Mouse (Mus musculus) mature B cell (primary cell): ENCODE data around the gene Imp4.

Experiments used
- in situ Hi-C: fragments of 300-500 bp; cut with MboI; formaldehyde crosslinking; loops from 2 replicates; pipeline ENCODE4 v1.14.3; 2019

Gene Imp4

GRCm38 (mm10) chr1:34439215-34439960 is at the start of gene Imp4, which contains the start of gene Ccdc115:
TSS of gene Imp4 (plus strand) at chr1:34439851.
TSS of gene Ccdc115 (minus strand) at chr1:34439672.
- in situ Hi-C loops = loop anchor here (25.0 kb wide), 1 partner anchor 423 kb away; no protein-coding TSS in a partner anchor

DNA sequence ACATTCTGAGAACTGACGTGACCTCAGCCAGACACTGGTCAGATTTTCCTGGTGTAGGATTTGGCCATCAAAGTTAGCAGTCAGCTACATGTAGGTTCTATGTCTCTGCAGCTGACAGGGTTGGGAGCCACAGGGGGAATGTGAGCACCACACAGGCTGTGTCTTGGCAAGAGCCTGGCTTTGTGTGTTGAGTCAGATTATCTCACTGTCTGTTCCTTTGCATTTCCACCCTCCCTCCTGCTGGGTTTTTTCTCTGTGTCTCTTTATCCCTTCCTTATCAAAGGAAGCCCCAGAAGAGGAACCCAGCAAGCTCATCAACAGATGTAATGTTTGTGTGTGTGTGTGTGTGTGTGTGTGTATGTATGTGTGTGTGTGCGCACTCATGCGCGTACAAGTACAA is 43.3 kb upstream of the Imp4 start:
- in situ Hi-C loops = no loop called here

DNA sequence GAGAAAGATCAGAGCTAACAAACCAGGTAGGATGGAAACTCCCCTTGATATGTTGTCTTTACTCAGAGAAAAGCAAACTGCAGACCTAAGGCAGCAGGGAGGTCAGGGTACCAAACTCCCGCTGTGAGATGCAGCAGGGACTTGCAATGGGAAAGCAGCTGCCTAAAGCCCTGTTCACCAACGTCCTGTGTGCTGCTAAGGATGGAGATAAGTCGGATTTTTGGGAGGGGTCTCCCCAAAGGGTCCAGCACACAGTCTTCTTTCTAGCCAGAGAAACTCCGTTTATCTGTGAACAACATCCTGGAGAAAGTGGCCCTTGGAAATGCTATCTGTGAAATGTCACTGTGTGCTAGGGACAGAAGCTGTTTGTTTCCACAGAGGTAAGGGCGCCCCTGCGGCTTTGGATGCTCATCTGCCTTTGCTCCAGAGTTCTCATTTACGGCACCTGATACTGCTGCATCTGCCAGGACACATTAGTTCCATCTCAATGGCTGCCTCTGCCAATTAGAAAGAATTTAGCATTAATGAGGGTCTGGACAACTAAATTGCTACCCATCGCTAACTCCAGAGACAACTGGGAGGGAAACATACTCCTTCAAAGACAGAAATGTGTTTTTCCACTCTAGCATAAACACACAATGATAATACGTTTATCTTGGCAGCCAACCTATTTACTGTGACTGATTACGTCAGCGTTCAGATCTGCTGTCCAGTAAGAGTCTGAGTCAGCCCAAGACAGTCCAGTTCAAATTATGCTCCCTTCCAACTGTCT is 40.3 kb upstream of the Imp4 start:
- in situ Hi-C loops = no loop called here

GRCm38 (mm10) chr1:34428466-34428865 is 11.2 kb upstream of the Imp4 start:
- in situ Hi-C loops = loop anchor here (25.0 kb wide), 1 partner anchor 434 kb away; no protein-coding TSS in a partner anchor

GRCm38 (mm10) chr1:34429281-34429680 is 10.4 kb upstream of the Imp4 start:
- in situ Hi-C loops = loop anchor here (25.0 kb wide), 1 partner anchor 433 kb away; no protein-coding TSS in a partner anchor

GRCm38 (mm10) chr1:34430981-34431380 is 8.7 kb upstream of the Imp4 start:
- in situ Hi-C loops = loop anchor here (25.0 kb wide), 1 partner anchor 431 kb away; no protein-coding TSS in a partner anchor

DNA sequence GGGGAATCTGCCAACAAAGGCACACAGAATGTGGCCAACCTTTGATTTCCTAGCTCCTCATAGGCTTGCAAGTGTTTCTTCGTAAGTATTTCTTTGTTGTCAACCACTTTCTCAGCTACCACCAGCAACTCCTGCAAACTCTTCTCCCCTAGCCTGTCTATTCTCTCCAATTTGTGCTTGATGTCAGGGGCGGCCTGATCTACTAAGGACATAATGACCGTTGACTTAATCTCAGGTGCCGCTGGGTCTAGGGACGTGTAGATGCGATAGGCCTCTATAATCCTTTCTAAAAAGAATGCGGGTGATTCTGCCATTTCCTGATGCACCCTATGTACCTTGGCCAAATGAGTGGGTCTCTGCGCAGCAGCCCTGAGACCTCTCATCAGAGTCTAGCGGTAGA is 8.2 kb upstream of the Imp4 start:
- in situ Hi-C loops = loop anchor here (25.0 kb wide), 1 partner anchor 431 kb away; no protein-coding TSS in a partner anchor

GRCm38 (mm10) chr1:34432411-34432775 is 7.3 kb upstream of the Imp4 start:
- in situ Hi-C loops = loop anchor here (25.0 kb wide), 1 partner anchor 430 kb away; no protein-coding TSS in a partner anchor

- in situ Hi-C loops = loop anchor here (25.0 kb wide), 1 partner anchor 429 kb away; no protein-coding TSS in a partner anchor
Observed at GRCm38 (mm10) chr1:34432776-34433481, 6.7 kb upstream of the Imp4 start.

- in situ Hi-C loops = loop anchor here (25.0 kb wide), 1 partner anchor 428 kb away; no protein-coding TSS in a partner anchor
Observed at GRCm38 (mm10) chr1:34433891-34434521, 5.6 kb upstream of the Imp4 start.

- in situ Hi-C loops = loop anchor here (25.0 kb wide), 1 partner anchor 428 kb away; no protein-coding TSS in a partner anchor
Observed at GRCm38 (mm10) chr1:34434660-34435160, 4.9 kb upstream of the Imp4 start.

DNA sequence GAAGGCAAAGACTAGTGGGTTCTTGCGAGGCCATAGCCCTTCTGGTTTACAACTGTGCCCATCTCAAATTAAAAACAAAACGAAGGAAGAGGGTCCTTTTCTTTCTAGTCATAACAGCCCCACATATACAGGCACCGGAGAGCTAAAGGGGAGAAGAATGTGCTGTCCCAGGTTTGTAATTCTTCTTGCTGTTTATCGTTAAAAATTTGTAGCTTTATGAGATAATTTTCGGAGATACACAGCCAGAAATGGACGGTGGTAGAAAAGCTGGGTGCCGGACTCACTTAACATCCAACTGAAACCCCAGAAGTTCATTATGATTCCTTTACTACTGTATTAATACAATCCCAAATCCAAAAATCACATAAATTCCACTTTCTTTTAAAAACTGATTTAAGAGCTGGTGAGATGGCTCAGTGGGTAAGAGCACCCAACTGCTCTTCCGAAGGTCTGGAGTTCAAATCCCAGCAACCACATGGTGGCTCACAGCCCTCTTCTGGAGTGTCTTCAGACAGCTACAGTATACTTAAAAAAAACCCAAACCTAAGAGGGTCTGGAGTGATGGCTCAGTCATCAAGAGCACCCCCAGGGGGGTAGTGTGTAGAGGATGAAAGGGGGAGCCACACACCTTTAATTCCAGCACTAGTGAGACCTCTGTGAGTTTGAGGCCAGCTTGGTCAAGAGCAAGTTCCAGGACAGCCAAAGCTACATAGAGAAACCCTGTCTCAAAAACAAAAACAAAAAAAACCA is 4.1 kb upstream of the Imp4 start:
- in situ Hi-C loops = loop anchor here (25.0 kb wide), 1 partner anchor 427 kb away; no protein-coding TSS in a partner anchor

GRCm38 (mm10) chr1:34436374-34436773 is 3.3 kb upstream of the Imp4 start:
- in situ Hi-C loops = loop anchor here (25.0 kb wide), 1 partner anchor 426 kb away; no protein-coding TSS in a partner anchor

- in situ Hi-C loops = loop anchor here (25.0 kb wide), 1 partner anchor 425 kb away; no protein-coding TSS in a partner anchor
Observed at GRCm38 (mm10) chr1:34437366-34437765, 2.3 kb upstream of the Imp4 start.

- in situ Hi-C loops = loop anchor here (25.0 kb wide), 1 partner anchor 424 kb away; no protein-coding TSS in a partner anchor
Observed at GRCm38 (mm10) chr1:34438381-34439051, 1.1 kb upstream of the Imp4 start.

DNA sequence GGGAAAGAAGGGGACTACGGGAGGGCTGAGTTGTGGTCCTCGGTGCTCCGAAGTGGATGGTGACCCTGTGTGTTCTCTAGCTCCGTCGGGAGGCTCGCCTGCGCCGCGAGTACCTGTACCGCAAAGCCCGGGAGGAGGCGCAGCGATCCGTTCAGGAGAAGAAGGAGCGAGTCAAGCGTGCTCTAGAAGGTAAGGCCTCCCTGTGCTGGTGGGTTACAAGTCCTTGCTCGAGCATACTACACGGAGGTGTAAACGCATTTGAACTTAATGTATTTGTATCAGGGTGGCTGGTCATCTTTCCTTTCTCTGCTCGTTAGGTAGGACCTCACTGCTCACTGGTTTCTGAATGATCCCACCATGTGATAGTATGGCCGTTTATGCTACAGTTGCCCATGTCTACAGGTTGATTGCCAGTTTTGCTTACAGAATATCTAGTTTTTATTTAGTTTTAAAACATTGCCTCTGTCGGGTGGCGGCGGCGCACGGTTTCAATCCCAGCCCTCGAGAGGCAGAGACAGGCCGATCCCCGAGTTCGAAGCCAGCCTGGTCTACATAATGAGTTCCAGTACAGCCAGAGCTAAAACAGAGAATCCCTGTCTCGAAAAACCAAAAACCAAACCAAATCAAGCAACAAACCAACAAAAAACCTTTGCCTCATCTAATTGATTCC is 445 bp downstream of the Imp4 start:
- in situ Hi-C loops = loop anchor here (25.0 kb wide), 1 partner anchor 422 kb away; no protein-coding TSS in a partner anchor

DNA sequence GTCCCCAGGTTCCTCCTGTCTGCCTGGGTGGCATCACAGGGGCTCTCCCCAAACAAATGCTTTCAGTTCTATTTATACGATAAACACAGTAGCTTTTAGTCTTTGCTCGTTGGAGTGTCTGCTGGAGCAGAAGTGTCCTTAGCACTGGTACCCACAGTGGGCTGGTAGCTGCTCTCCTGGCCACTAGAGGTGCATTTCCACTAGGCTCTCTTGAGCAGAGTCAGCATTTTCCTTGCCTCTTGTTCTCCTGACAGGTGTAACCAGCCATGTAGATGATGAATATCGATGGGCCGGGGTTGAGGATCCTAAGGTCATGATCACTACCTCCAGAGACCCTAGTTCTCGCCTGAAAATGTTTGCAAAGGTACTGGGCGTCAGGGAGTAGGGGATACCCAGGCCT is 3.5 kb downstream of the Imp4 start:
- in situ Hi-C loops = loop anchor here (25.0 kb wide), 1 partner anchor 419 kb away; no protein-coding TSS in a partner anchor

- in situ Hi-C loops = no loop called here
Observed at GRCm38 (mm10) chr1:34458431-34458830, 18.8 kb downstream of the Imp4 start.
